Mouse (Mus musculus) heart, postnatal 0 days (tissue): ENCODE results near the gene Igfbp1.

Source experiments
- CTCF ChIP-seq: IDR thresholded peaks from 2 replicates; pipeline ENCODE4 v1.5.1; 2016; ENCODE audit warnings: antibody characterized with exemption, control low read depth, low read depth
- EP300 ChIP-seq: IDR thresholded peaks from 2 replicates; pipeline ENCODE4 v1.6.1; 2016; ENCODE audit warnings: antibody characterized with exemption, low read depth

DNA sequence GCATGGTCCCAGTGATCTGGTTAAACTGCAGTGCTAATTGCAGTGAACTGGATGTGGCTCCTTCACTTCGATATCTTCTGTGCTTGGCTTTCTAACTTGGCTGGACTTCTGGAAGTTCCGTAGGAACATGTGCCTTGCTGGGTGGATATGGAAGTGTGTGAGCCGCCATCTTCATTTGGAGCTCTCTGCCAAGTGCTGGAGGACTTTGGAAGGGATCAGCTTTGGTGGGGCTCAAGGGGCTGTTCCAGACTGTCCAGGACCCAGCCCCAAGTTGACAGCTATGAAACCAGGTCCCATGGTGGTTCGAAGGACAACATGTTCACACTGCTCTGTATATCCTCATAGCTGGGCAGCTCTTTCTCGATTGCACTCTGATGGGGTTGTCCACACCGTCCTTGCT is 41.0 kb downstream of the Igfbp1 start:
- TF ChIP-seq EP300: no peak
- TF ChIP-seq CTCF: no peak
